Mouse (Mus musculus): ENCODE results near the gene Pgls.

Pgls gene

DNA sequence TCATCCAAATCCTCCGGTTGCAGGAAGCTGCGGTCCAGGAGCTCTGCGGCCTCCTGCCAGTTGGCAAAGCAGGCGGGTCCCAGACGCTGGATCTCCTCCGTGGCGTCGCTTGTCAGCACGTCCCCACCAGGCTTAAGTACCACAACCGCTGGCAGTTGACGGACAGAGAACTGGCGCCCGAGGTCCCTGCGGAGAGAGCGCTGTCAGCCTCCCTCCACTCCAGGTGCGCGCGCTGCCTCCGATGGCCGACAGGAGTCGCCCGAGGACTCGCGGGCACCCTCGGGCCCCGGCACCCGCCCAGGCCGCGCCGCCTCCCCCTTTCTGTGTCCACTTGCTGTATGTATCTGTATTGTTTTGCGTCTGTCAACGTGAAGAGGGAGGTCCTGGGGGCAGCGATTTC is 29.2 kb upstream of the Pgls start:
- POLR2A ChIA-PET, result interaction anchor here in 3 of 4 experiments (0.6 to 2.3 kb wide), 12 partner anchors 8 to 123 kb away, joined by 3 to 10 read pairs (median 4); partner anchors contain the start of gene Mvb12a (in 2 of the 3)
- CTCF ChIA-PET, result interaction anchor here (0.6 to 4.0 kb wide), 37 partner anchors 10 to 169 kb away, joined by 3 to 40 read pairs (median 4); partner anchors contain the start of genes Pgls (in 2 of the 4), Fcho1 (in 1 of the 4) and Mvb12a (in 1 of the 4)

DNA sequence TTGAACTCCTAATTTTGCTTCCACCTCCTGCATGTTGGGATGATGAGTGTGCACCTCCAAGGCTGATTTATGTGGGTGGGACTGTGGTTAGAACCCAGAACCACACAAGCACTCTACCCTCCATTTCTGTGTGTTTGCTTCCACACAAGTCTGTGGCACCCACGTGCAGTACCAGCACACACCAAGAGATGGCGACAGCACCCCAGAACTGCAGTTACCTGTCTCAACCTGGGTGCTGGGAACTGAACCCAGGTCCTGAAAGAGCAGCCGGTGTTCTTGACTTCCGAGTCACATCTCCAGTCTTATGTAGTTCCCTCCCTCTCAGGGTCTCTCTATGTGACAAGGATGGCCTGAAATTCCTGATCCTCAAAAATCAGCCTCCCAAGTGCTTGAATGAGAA is 28.0 kb upstream of the Pgls start:
- ChIA-PET POLR2A (interaction anchor here in 2 of 4 experiments (1.0 to 2.6 kb wide), 7 partner anchors 26 to 68 kb away, joined by 3 to 7 read pairs (median 4); no protein-coding TSS in a partner anchor), CTCF (interaction anchor here in 3 of 4 experiments (0.5 to 4.0 kb wide), 6 partner anchors 16 to 102 kb away, joined by 3 to 40 read pairs (median 13); partner anchors contain the start of gene Pgls (in 1 of the 3))

DNA sequence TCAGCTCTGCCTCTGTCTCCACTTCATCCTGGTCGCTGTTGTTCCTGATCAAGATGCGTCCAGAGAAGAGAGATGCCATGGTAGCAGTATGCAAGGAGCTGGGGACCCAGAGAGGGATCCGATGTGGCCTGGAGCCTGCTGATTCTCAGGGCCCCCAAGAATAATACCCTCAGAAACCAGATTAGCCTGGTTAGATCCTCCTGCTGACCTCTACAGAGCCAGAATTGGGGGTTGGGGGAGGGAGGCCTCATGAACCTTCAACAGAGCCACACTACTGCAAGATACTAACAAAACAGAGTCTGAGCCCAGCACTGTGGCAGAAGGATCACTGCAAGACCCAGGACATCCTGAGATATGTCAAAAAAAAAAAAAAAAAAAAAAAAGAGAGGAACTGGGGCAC is 25.5 kb upstream of the Pgls start, which contains the start of gene Nxnl1:
TSS of gene Nxnl1 (minus strand) at position 101 of the 400 bp plus-strand sequence.
- ChIA-PET CTCF (interaction anchor here in 3 of 4 experiments (1.1 to 2.2 kb wide), 4 partner anchors 30 to 99 kb away, joined by 3 to 4 read pairs (median 4); no protein-coding TSS in a partner anchor), POLR2A (interaction anchor here in 1 of 4 experiments (0.9 to 2.6 kb wide), 4 partner anchors 14 to 99 kb away, joined by 3 to 7 read pairs (median 5); no protein-coding TSS in a partner anchor)

DNA sequence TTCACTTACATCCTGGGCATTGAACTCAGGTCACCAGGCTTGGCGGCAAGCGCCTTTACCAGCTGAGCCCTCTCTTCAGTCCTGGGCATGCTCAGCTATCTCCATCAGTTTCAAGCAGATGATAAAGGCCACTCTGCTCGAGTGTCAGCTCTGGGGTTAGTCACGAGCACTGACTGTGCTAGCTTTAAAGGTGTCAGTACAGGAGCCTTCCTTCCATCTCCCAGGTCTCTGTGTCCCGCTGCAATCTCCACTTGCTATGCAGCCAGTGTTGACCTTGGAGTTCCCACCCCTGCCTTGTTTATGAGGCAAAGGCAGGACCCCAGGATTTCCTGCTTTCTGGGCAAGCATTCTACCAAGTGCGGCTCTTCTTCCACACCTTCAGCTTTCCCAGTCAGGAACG is 24.4 kb upstream of the Pgls start:
- POLR2A ChIA-PET, result interaction anchor here (0.6 to 4.7 kb wide), 17 partner anchors 12 to 110 kb away, joined by 3 to 104 read pairs (median 34); partner anchors contain the start of genes Colgalt1 (in 2 of the 4), Pgls (in 2 of the 4), Jak3 (in 1 of the 4) and Unc13a (in 1 of the 4)
- CTCF ChIA-PET, result interaction anchor here in 3 of 4 experiments (0.5 to 3.7 kb wide), 10 partner anchors 10 to 98 kb away, joined by 3 to 40 read pairs (median 4); partner anchors contain the start of gene Mvb12a (in 1 of the 3)

DNA sequence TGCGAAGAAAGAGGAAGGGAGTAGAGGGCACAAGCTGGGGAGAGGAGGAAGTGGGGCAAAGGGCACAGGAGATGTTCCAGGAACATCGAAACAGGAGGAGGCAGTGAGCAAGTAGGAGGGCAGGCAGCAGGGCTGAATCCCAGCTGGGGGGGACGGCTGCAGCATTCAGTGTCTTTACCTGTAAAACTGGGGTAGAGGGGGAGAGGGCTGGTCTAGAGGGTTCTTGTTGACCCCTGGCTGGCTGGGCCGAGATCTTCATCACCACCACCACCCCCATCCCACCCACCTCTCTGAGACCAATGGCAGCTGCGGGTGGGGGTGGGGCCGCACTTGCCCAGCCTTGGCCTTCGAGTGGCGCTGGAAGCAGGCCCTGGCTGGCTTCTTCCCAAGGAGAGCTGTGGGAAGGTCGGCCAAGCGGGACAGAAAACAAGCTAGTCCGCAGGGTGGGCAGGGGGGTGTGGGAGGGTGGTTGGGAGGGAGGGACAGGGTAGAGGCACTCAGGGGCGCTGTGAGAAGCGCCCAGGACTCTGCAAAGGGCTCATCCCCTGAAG is 23.5 kb upstream of the Pgls start, which contains the start of gene Slc27a1:
TSS of gene Slc27a1 (plus strand) at position 496 of the 551 bp plus-strand sequence.
- POLR2A ChIA-PET, result interaction anchor here (0.5 to 4.7 kb wide), 63 partner anchors 9 to 1648 kb away, joined by 3 to 104 read pairs (median 6); partner anchors contain the start of genes Colgalt1 (in 3 of the 4), Pgls (in 3 of the 4), Jak3 (in 2 of the 4) and Klf2 (in 2 of the 4)
- CTCF ChIA-PET, result interaction anchor here (0.5 to 3.7 kb wide), 27 partner anchors 8 to 606 kb away, joined by 3 to 40 read pairs (median 4); partner anchors contain the start of genes Tmem221 (in 2 of the 4), Colgalt1 (in 1 of the 4), Dda1 (in 1 of the 4) and Mvb12a (in 1 of the 4)

DNA sequence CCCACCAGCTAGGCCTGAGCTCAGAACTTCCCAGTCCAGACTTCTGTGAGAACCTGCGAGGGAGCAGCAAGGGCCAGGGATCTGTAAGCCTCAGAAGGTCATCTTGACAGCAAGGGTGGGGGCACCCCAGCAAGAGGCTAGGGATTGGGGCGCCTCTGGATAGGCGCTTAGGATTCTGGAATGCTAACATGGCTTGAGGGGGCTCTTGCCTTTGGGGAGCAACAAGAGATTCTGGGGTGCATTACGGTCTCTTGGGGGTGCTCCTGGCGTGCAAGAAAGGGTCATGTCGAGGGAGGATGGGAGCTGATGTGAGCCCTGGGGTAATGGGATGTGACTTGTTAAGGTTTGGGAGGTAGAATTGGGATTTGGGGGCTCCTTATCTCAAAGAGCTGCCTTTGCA is 23.0 kb upstream of the Pgls start:
- ChIA-PET POLR2A (interaction anchor here (0.6 to 4.7 kb wide), 99 partner anchors 8 to 1648 kb away, joined by 3 to 104 read pairs (median 5); partner anchors contain the start of genes Colgalt1 (in 3 of the 4), Pgls (in 3 of the 4), Tmem221 (in 3 of the 4) and Jak3 (in 2 of the 4)), CTCF (interaction anchor here in 3 of 4 experiments (0.6 to 3.7 kb wide), 31 partner anchors 7 to 1011 kb away, joined by 3 to 40 read pairs (median 5); partner anchors contain the start of genes Tmem221 (in 2 of the 3), Colgalt1 (in 1 of the 3), Dda1 (in 1 of the 3) and Mvb12a (in 1 of the 3))

DNA sequence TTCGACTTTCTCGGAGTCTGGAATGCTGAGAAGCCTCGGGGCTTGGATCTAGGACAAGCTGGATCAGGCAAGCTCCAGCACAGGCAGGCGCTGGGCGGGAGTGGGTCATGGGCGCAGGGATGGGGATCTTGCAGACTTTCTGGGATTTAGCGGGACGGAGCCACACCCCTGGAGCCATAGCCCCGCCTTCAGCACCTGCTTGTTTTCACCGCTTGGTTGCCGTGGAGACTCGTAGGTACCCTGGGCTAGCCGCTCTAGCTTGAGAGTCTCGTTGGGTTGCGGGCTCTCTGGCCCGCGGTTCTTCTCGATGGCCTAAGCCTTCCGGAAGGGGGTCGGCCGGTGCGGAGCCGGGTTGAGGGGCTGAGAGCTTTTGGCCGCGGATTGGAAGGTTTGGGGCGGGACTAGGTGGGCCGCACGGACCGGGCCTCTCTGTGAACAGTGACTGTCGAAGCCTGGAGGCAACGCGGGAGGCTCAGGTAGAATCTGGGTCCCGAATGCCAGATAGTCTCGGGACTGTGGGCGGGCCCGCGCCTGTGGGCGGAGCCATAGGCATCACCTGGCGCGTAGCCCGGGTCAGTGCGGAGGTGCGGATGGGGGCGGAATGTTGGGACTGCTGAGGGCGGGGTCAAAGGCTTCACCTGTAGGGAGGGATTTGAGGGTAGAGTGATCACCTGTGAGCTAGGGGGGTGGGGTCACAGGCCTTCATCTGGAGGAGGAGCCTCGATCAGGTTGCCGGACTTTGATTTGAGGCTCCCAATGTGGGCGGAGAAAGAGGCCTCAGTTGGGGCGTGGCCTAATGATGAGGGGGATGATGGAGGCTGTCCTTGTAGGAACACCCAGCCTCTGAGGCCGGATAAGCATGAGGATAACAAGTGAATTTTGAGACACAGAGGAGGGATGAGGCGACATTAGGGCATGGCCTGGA is 22.3 kb upstream of the Pgls start:
- POLR2A ChIA-PET, result interaction anchor here (0.6 to 4.7 kb wide), 150 partner anchors 7 to 1032 kb away, joined by 3 to 104 read pairs (median 4); partner anchors contain the start of genes Tmem221 (in 4 of the 4), Colgalt1 (in 3 of the 4), Klf2 (in 3 of the 4) and Mvb12a (in 3 of the 4)
- CTCF ChIA-PET, result interaction anchor here (0.5 to 3.7 kb wide), 47 partner anchors 7 to 1011 kb away, joined by 3 to 40 read pairs (median 5); partner anchors contain the start of genes Tmem221 (in 3 of the 4), Ap1m1 (in 1 of the 4), Bst2 (in 1 of the 4) and Colgalt1 (in 1 of the 4)

DNA sequence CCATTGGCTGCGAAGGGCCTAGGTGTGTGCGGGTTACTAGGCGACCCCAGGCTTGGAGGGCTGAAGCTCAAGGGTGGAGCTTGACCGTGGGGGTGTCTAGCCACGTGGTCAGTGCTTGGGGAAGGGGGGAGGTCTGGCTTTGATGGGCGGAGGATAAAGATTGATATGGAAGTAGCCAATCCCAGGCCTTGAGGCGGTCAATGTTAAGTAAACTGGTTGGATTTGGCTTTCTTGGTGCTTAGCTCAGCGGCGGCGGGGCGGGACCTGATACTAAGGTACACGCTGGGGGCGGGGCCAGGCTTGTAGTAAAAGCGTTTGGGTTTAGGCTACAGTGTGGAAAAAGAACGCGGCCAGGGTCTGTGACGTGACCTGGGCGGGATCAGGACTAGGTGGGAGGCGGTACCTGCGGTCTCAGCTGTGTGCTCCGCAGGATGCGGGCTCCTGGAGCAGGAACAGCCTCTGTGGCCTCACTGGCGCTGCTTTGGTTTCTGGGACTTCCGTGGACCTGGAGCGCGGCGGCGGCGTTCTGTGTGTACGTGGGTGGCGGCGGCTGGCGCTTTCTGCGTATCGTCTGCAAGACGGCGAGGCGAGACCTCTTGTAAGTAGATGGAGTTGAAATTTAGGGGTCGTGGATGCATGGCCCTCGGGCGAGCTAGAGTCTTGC is 21.6 kb upstream of the Pgls start:
- ChIA-PET POLR2A (interaction anchor here (0.6 to 4.7 kb wide), 117 partner anchors 8 to 1031 kb away, joined by 3 to 104 read pairs (median 5); partner anchors contain the start of genes Colgalt1 (in 3 of the 4), Mvb12a (in 3 of the 4), Pgls (in 3 of the 4) and Tmem221 (in 3 of the 4)), CTCF (interaction anchor here (0.5 to 3.7 kb wide), 36 partner anchors 9 to 1012 kb away, joined by 3 to 40 read pairs (median 5); partner anchors contain the start of genes Tmem221 (in 2 of the 4), Ap1m1 (in 1 of the 4), Bst2 (in 1 of the 4) and Colgalt1 (in 1 of the 4))

DNA sequence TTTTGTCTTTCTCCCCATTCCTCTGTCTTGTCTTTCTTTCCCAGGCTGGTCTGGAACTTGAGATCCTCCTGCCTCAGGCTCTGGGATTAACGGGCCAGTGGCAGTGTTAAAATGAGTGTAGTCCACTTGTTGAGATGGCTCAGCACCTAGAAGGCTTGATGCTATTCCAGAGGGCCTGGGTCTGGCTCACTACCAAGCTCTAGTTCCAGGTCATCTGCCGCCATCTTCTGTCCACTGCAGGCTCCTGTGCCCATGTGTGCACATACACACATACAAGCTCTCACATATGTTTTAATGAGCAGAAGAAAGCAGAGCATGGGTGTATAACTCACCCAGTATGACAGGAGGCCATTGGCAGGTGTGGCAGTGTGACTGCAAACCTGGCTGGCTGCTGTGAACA is 19.9 kb upstream of the Pgls start:
- POLR2A ChIA-PET, result interaction anchor here in 2 of 4 experiments (3.1 to 4.7 kb wide), 3 partner anchors 8 to 57 kb away, joined by 18 to 73 read pairs (median 36); no protein-coding TSS in a partner anchor
- CTCF ChIA-PET, result interaction anchor here in 1 of 4 experiments (1.0 kb wide), 1 partner anchor 15 kb away, joined by 4 read pairs; no protein-coding TSS in a partner anchor

DNA sequence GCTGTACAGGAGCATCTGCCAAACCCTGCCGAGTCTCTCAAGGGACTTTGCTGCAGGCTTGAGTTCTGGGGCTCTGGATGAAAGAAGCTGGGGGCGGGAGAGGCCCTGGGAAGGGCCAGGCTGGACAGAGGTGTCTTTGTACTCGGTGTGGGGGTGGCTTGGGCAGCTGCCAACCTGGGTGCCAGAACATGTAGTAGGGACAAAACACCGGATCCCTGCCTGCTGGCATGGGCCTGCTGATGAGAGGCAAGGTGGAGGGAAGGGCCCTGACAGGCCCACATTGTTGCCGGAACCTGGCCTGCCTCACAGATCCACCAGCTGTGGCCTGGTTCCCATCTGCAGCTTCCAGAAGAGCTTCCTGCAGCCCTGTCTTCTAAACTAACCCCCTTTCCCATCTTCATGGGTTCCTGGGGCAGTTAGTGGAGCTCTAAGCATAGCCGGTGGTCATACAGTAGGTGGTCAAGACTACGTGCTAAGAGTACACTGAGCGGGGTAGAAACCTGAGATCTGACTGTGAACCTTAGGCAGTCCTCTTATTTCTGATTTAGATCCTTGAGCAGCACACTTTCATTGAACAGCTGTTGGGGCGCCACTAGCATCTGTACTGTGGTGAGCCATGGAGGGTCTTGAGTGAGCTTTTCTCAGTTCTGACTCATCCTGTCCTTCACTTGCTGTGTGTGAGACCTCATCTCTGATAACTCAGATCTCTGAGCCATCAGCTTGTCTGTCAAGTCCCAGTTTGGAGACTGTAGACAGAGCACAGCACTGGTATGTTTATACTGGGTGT is 18.9 kb upstream of the Pgls start:
- CTCF ChIA-PET, result interaction anchor here in 3 of 4 experiments (0.5 to 1.6 kb wide), 7 partner anchors 10 to 132 kb away, joined by 3 to 9 read pairs (median 4); no protein-coding TSS in a partner anchor
- POLR2A ChIA-PET, result interaction anchor here in 3 of 4 experiments (0.6 to 2.5 kb wide), 9 partner anchors 11 to 919 kb away, joined by 3 to 10 read pairs (median 4); partner anchors contain the start of genes Pgls (in 2 of the 3), Colgalt1 (in 1 of the 3) and Tmem221 (in 1 of the 3)

DNA sequence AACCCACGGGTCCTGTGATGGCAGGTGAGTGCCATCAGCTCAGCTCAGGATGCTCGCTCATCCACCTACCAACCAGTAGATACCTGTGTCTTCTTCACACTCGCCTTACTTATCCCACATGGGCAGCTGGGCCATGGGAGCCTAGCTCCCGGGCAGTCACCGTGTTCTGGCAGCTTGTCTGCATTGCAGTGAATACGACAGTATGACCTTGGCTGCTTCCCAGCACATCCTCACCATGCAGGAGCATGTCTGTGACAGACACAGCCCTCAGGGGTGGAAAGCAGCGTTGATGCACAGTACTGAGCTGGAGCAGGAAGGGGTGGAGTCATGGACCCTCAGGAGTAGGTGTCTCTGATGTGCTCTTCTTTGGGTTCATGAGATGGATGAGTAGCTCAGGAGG is 17.6 kb upstream of the Pgls start:
- ChIA-PET CTCF (interaction anchor here in 3 of 4 experiments (0.6 to 1.6 kb wide), 5 partner anchors 12 to 113 kb away, joined by 3 to 5 read pairs (median 4); partner anchors contain the start of gene Colgalt1 (in 1 of the 3)), POLR2A (interaction anchor here in 3 of 4 experiments (0.5 to 2.5 kb wide), 11 partner anchors 10 to 397 kb away, joined by 3 to 10 read pairs (median 4); partner anchors contain the start of genes Colgalt1 (in 1 of the 3), Pgls (in 1 of the 3) and Tmem221 (in 1 of the 3))

DNA sequence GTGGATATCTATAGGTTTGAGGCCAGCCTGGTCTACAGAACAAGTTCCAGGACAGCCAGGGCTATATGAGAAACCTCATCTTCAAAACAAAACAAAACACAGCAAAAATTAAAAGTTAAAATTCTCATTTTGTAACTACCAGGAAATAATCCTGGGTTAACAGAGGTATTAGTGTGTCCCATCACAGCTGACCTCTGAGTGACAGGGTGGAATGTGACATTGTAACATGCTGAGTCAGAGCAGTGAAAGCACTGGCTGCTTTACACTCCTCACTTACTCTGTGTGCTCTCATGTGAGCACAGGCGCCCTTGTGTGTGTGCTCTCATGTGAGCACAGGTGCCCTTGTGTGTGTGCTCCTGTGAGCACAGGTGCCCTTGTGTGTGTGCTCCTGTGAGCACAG is 17.0 kb upstream of the Pgls start:
- CTCF ChIA-PET, result interaction anchor here in 2 of 4 experiments (0.6 to 1.3 kb wide), 4 partner anchors 13 to 113 kb away, joined by 3 to 5 read pairs (median 4); partner anchors contain the start of gene Colgalt1 (in 1 of the 2)
- POLR2A ChIA-PET, result interaction anchor here in 3 of 4 experiments (0.5 to 2.5 kb wide), 7 partner anchors 9 to 397 kb away, joined by 3 to 10 read pairs (median 4); partner anchors contain the start of genes Pgls (in 1 of the 3) and Tmem221 (in 1 of the 3)

DNA sequence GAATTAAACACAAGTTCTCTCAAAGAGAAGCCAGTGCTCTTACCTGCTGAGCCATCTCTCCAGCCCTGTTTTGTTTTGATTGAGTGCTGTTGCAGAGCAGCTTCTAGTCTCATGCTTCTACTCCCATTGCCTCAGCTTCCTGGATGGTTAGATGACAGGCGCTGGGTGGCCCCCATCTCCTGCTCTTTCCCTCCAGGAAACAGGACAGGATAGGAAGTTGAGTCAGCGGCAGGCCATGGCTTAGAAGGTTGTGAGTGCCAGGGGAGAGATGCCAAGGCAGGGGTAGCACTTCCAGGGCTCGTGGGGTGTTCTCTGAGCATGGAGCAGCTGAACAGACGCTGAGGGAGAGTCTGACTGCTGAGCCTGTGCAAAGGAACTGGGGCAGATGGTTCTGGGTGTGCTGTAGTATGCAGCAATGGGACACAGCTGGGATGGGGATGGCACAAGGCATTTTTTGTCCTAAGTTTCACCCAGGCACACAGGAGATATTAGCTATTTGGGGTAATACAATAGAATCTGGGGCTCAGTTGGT is 14.1 kb upstream of the Pgls start:
- POLR2A ChIA-PET, result interaction anchor here in 2 of 4 experiments (0.8 to 5.8 kb wide), 13 partner anchors 8 to 65 kb away, joined by 3 to 78 read pairs (median 5); partner anchors contain the start of genes Colgalt1 (in 2 of the 2), Pgls (in 2 of the 2), Slc27a1 (in 2 of the 2) and Tmem221 (in 1 of the 2)
- CTCF ChIA-PET, result interaction anchor here (0.7 to 1.5 kb wide), 6 partner anchors 10 to 1057 kb away, joined by 3 to 6 read pairs (median 3); partner anchors contain the start of genes Slc27a1 (in 1 of the 4) and Tmem221 (in 1 of the 4)

DNA sequence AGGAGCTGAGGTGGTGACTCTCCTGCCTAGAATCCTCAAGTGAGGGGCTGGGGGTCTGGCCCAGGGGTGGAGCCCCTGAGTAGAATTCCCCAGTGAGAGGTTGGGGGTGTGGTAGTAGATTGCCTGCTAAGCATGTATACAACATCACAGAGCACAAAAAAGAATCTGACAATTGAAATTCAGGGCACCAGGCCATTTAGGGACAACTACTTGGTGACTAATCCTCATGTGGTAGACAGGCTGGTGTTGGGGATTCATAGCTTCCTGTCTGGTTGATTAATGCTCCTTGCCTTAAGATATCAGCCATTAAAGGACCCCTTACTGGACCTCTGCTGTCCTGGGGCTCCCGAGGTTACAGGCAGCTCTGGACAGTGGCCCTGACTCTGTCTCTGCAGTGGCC is 13.0 kb upstream of the Pgls start:
- CTCF ChIA-PET, result interaction anchor here (0.8 to 4.2 kb wide), 11 partner anchors 9 to 82 kb away, joined by 3 to 40 read pairs (median 6); partner anchors contain the start of genes Pgls (in 1 of the 4) and Slc27a1 (in 1 of the 4)
- POLR2A ChIA-PET, result interaction anchor here in 2 of 4 experiments (0.7 to 5.8 kb wide), 16 partner anchors 9 to 739 kb away, joined by 3 to 78 read pairs (median 6); partner anchors contain the start of genes Colgalt1 (in 2 of the 2), Pgls (in 2 of the 2), Slc27a1 (in 2 of the 2) and Ankle1 (in 1 of the 2)
